Mouse (Mus musculus) hindbrain, embryonic 16.5 days (tissue): ENCODE measurements around the gene Baiap2. TPM values are rescaled to one million over a fixed set of nuclear protein-coding genes. Genes with fewer than 3 reads are reported as not detected.

ENCODE experiments used
- ATAC-seq: fragments of 200-750 bp; cut with Nextera tagmentation; 2 replicates; pipeline ENCODE4 v1.8.0; 2017; ENCODE audit warnings: moderate TSS enrichment, moderate library complexity
- H3K27ac ChIP-seq: fragments of 300-500 bp; sonication (generic); 2 replicates; pipeline ENCODE4 v1.5.1; 2014; ENCODE audit warnings: low read depth, mild to moderate bottlenecking, control low read depth, low read length, moderate library complexity
- H3K27me3 ChIP-seq: fragments of 300-500 bp; sonication (generic); replicated peaks from 2 replicates; pipeline ENCODE4 v1.6.1; 2014; ENCODE audit warnings: low read length; ENCODE audit not compliant: control insufficient read depth, insufficient read depth
- H3K36me3 ChIP-seq: fragments of 300-500 bp; sonication (generic); 2 replicates; pipeline ENCODE4 v1.6.1; 2014; ENCODE audit warnings: mild to moderate bottlenecking, low read length, moderate library complexity, mixed read lengths; ENCODE audit not compliant: control insufficient read depth, insufficient read depth
- H3K4me1 ChIP-seq: fragments of 300-500 bp; sonication (generic); 2 replicates; pipeline ENCODE4 v1.6.1; 2014; ENCODE audit warnings: low read depth, low read length; ENCODE audit not compliant: control insufficient read depth, insufficient read depth
- H3K4me2 ChIP-seq: fragments of 300-500 bp; sonication (generic); 2 replicates; pipeline ENCODE4 v1.6.1; 2014; ENCODE audit warnings: mild to moderate bottlenecking, low read length, control low read depth, moderate library complexity
- H3K4me3 ChIP-seq: fragments of 300-500 bp; sonication (generic); 2 replicates; pipeline ENCODE4 v1.5.1; 2014; ENCODE audit warnings: mild to moderate bottlenecking, low read length, control low read depth, moderate library complexity
- H3K9ac ChIP-seq: fragments of 300-500 bp; sonication (generic); 2 replicates; pipeline ENCODE4 v1.6.1; 2014; ENCODE audit warnings: low read depth, mild to moderate bottlenecking, control low read depth, low read length, moderate library complexity
- H3K9me3 ChIP-seq: fragments of 300-500 bp; sonication (generic); 2 replicates; pipeline ENCODE4 v1.6.1; 2014; ENCODE audit warnings: mild to moderate bottlenecking, low read length, moderate library complexity; ENCODE audit not compliant: control insufficient read depth
- WGBS: fragments of 180-500 bp; shearing (Covaris S2); extraction: QIAGEN DNeasy Blood & Tissue Kit; methylation state at CpG from one replicate; pipeline ENCODE4 v1.1.7; 2014; 5-methylcytosine and 5-hydroxymethylcytosine counted together
- polyA plus RNA-seq: library from polyadenylated mRNA; unstranded; fragments of >200 nt; fragmentation: Nextera tagmentation; extraction: Ambion mirVana; gene quantifications from 2 replicates; pipeline ENCODE4 v1.2.1, GENCODE M21; 2015

Gene Baiap2
- polyA plus RNA-seq, 1 experiment from 2014 or later = 23.9 TPM

- no peak overlapping the region for H3K4me3 ChIP-seq
- no peak overlapping the region; the same call in 1 of the 2 replicates for H3K27ac ChIP-seq
- H3K36me3 ChIP-seq = no peaks in the 10 kb centered on the region
- whole genome bisulfite sequencing = 92% methylated on average over 5 of the region's 5 CpGs
- no peak for ATAC-seq
- H3K4me2 ChIP-seq = no peak overlapping the region
- peaks cover 4% of the 10 kb centered on the region; the same call in 1 of the 2 replicates for H3K4me1 ChIP-seq
- no peak overlapping the region for H3K9ac ChIP-seq
- H3K9me3 ChIP-seq = no peaks in the 10 kb centered on the region
- 0 out of 2 replicates have a peak, but pooled peaks cover 2% of the 10 kb centered on the region for H3K27me3 ChIP-seq
These were observed 36.8 kb upstream of the Baiap2 start for GRCm38 (mm10) chr11:119905794-119906193.

GRCm38 (mm10) chr11:119907006-119907650 lies 35.4 kb upstream of the Baiap2 start:
- 35% methylated on average over 7 of the region's 7 CpGs for WGBS
- no peaks in the 10 kb centered on the region for H3K36me3 ChIP-seq
- no peak overlapping the region for H3K4me3 ChIP-seq
- ATAC-seq = no peak
- peak overlapping the region; percentile 39 for H3K9ac ChIP-seq
- no peak overlapping the region for H3K27ac ChIP-seq
- no peak overlapping the region for H3K4me2 ChIP-seq
- no peaks in the 10 kb centered on the region for H3K9me3 ChIP-seq
- peaks cover 4% of the 10 kb centered on the region; the same call in 1 of the 2 replicates for H3K4me1 ChIP-seq
- 0 out of 2 replicates have a peak, but pooled peaks cover 2% of the 10 kb centered on the region for H3K27me3 ChIP-seq

- Histone ChIP-seq H3K4me3 (no peak overlapping the region), H3K36me3 (no peaks in the 10 kb centered on the region), H3K9me3 (no peaks in the 10 kb centered on the region), H3K4me2 (no peak overlapping the region), H3K27me3 (0 out of 2 replicates have a peak, but pooled peaks cover 2% of the 10 kb centered on the region), H3K9ac (no peak overlapping the region; the same call in 1 of the 2 replicates), H3K4me1 (peaks cover 4% of the 10 kb centered on the region), H3K27ac (no peak overlapping the region)
- WGBS = 41% methylated on average over 7 of the region's 7 CpGs
- no peak for ATAC-seq
These were observed 34.9 kb upstream of the Baiap2 start for GRCm38 (mm10) chr11:119907711-119908110.

- ATAC-seq = no peak
These were observed 33.1 kb upstream of the Baiap2 start for GRCm38 (mm10) chr11:119909436-119909835.

GRCm38 (mm10) chr11:119912845-119913244 lies 29.7 kb upstream of the Baiap2 start:
- H3K9me3 ChIP-seq = no peaks in the 10 kb centered on the region
- H3K4me1 ChIP-seq = peaks cover 21% of the 10 kb centered on the region
- H3K9ac ChIP-seq = peak overlapping the region; percentile 90
- peak overlapping the region; percentile 84 for H3K4me3 ChIP-seq
- WGBS = 4% methylated on average over 7 of the region's 7 CpGs
- peak overlapping the region; percentile 91 for H3K4me2 ChIP-seq
- peak overlapping the region; percentile 79 for H3K27ac ChIP-seq
- 0 out of 2 replicates have a peak, but pooled peaks cover 2% of the 10 kb centered on the region for H3K27me3 ChIP-seq
- ATAC-seq = no peak
- peaks cover 12% of the 10 kb centered on the region for H3K36me3 ChIP-seq

More at GRCm38 (mm10) chr11:119909436-119909835, 33.1 kb upstream of the Baiap2 start:
- Histone ChIP-seq H3K27me3 (0 out of 2 replicates have a peak, but pooled peaks cover 2% of the 10 kb centered on the region), H3K9ac (no peak overlapping the region), H3K4me1 (peaks cover 13% of the 10 kb centered on the region), H3K4me3 (no peak overlapping the region), H3K4me2 (peak overlapping the region; percentile 12; the same call in 1 of the 2 replicates), H3K36me3 (no peaks in the 10 kb centered on the region), H3K27ac (no peak overlapping the region), H3K9me3 (no peaks in the 10 kb centered on the region)
- 0% methylated on average over 5 of the region's 5 CpGs for WGBS

- Histone ChIP-seq H3K9ac (peak within 1 kb of the TSS; percentile 90), H3K4me3 (peak within 1 kb of the TSS; percentile 84), H3K4me2 (peak within 1 kb of the TSS; percentile 91), H3K27me3 (no peaks in the 10 kb centered on the region), H3K36me3 (peaks cover 18% of the 10 kb centered on the region), H3K4me1 (peaks cover 21% of the 10 kb centered on the region), H3K9me3 (no peaks in the 10 kb centered on the region), H3K27ac (peak within 1 kb of the TSS; percentile 79)
- peak; percentile 76 for ATAC-seq
- WGBS = under 1% methylated on average over 48 of the region's 48 CpGs
These were observed 29.1 kb upstream of the Baiap2 start, which contains the start of gene Chmp6 for GRCm38 (mm10) chr11:119913291-119913934. TSS of gene Chmp6 (plus strand) at chr11:119913441.

- H3K4me1 ChIP-seq = peaks cover 21% of the 10 kb centered on the region
- peaks cover 23% of the 10 kb centered on the region for H3K36me3 ChIP-seq
- no peaks in the 10 kb centered on the region for H3K9me3 ChIP-seq
- peak overlapping the region; percentile 91 for H3K4me2 ChIP-seq
- WGBS = 1% methylated on average over 26 of the region's 26 CpGs
- no peak for ATAC-seq
- no peaks in the 10 kb centered on the region for H3K27me3 ChIP-seq
- H3K27ac ChIP-seq = peak overlapping the region; percentile 79
- peak overlapping the region; percentile 84 for H3K4me3 ChIP-seq
- H3K9ac ChIP-seq = peak overlapping the region; percentile 90
These were observed 28.6 kb upstream of the Baiap2 start for GRCm38 (mm10) chr11:119913935-119914314.

GRCm38 (mm10) chr11:119914381-119914780 lies 28.2 kb upstream of the Baiap2 start:
- Histone ChIP-seq H3K4me1 (peaks cover 21% of the 10 kb centered on the region), H3K27ac (no peak overlapping the region), H3K27me3 (no peaks in the 10 kb centered on the region), H3K4me2 (peak overlapping the region; percentile 91), H3K9ac (peak overlapping the region; percentile 90), H3K36me3 (peaks cover 26% of the 10 kb centered on the region), H3K4me3 (peak overlapping the region; percentile 84), H3K9me3 (no peaks in the 10 kb centered on the region)
- no peak for ATAC-seq
- WGBS = 33% methylated on average over 4 of the region's 4 CpGs

- Histone ChIP-seq H3K36me3 (peaks cover 26% of the 10 kb centered on the region), H3K4me1 (peaks cover 21% of the 10 kb centered on the region), H3K9ac (no peak overlapping the region), H3K27me3 (no peaks in the 10 kb centered on the region), H3K9me3 (no peaks in the 10 kb centered on the region), H3K27ac (no peak overlapping the region), H3K4me2 (no peak overlapping the region), H3K4me3 (no peak overlapping the region)
- ATAC-seq = no peak
- 91% methylated on average over 9 of the region's 9 CpGs for WGBS
These were observed 26.9 kb upstream of the Baiap2 start for GRCm38 (mm10) chr11:119915666-119916065.
